Mouse (Mus musculus): ENCODE results near the gene Cacna2d4. TPM values are rescaled to one million over a fixed set of nuclear protein-coding genes. Genes with fewer than 3 reads are reported as not detected.

Cacna2d4 gene
- polyA plus RNA-seq, 1 experiment, result 34.8 TPM

GRCm38 (mm10) chr6:119329936-119330335 lies 93.6 kb downstream of the Cacna2d4 start:
- no peak for TF ChIP-seq CTCF (IDR thresholded peaks at IDR 0.05; ENCODE audit: borderline replicate concordance, control insufficient read depth, extremely low read depth, insufficient read depth, low read length, poor library complexity)
- no peak for TF ChIP-seq POLR2A (IDR thresholded peaks at IDR 0.05; ENCODE audit: control insufficient read depth, extremely low read depth, insufficient read depth, low read length, poor library complexity)
- DNase-seq, result no peak
- no peaks in the 10 kb centered on the region for H3K27me3 ChIP-seq (ENCODE audit: control insufficient read depth, insufficient read depth, low read length)
- H3K4me3 ChIP-seq (ENCODE audit: control insufficient read depth, insufficient read depth, low read length), result no peak overlapping the region
- H3K36me3 ChIP-seq (ENCODE audit: control insufficient read depth, insufficient read depth, low read length), result no peaks in the 10 kb centered on the region
- peaks cover 36% of the 10 kb centered on the region for H3K4me1 ChIP-seq (replicated peaks; ENCODE audit: control insufficient read depth, insufficient read depth, low read length)
- WGBS, result 66% methylated on average over 6 of the region's 6 CpGs
- H3K27ac ChIP-seq (ENCODE audit: control insufficient read depth, insufficient read depth, low read length), result no peak overlapping the region

DNA sequence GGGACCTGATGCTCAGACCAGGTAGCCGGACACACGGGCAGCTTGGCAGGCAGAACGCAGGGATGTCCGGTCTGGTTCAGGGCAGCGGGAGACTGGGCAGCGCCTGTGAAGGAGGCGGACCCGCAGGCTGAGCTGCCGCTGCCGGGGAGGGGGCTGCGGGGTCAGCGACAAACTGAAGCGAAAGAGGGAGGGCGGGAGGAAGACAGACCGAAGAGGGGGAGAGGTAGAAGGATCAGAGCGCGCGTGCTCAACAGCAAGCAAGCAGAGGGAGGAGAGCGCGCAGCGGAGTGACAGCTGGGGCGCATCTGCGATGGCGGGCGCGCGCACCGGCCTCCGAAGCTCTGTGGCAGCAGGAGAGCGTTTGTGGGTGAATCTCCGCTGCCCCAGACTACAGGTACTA lies 94.2 kb downstream of the Cacna2d4 start, which contains the start of gene Lrtm2:
TSS of gene Lrtm2 (minus strand) at position 261 of the 400 bp plus-strand sequence.
- Histone ChIP-seq H3K4me3 (ENCODE audit: control insufficient read depth, insufficient read depth, low read length) (peak within 1 kb of the TSS; percentile 44), H3K27me3 (ENCODE audit: control insufficient read depth, insufficient read depth, low read length) (no peaks in the 10 kb centered on the region), H3K36me3 (ENCODE audit: control insufficient read depth, insufficient read depth, low read length) (no peaks in the 10 kb centered on the region), H3K27ac (ENCODE audit: control insufficient read depth, insufficient read depth, low read length) (no peak within 1 kb of the TSS), H3K4me1 (replicated peaks; ENCODE audit: control insufficient read depth, insufficient read depth, low read length) (peaks cover 42% of the 10 kb centered on the region)
- 3% methylated on average over 31 of the region's 31 CpGs for WGBS
- TF ChIP-seq POLR2A (IDR thresholded peaks at IDR 0.05; ENCODE audit: control insufficient read depth, extremely low read depth, insufficient read depth, low read length, poor library complexity) (no peak), CTCF (IDR thresholded peaks at IDR 0.05; ENCODE audit: borderline replicate concordance, control insufficient read depth, extremely low read depth, insufficient read depth, low read length, poor library complexity) (no peak)
- DNase-seq, result peak; percentile 68

DNA sequence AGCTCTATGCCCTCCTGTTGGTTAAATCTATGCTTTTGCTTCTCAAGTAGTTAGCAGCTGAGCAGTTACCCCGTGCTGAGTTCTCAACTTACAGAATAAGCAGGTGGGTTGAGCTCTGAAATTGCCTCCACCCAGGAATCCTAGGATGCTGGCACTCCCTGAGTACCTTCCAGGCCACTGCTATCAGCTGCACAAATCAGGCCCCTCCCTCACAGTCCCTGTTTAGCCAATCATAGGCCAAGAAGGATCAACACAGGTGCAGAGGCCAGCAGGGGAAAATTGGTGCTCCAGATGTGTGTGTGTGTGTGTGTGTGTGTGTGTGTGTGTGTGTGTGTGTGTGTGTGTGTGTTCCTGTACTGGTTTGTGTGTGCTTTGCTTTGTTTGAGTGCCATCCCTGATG lies 95.8 kb downstream of the Cacna2d4 start:
- H3K4me1 ChIP-seq (replicated peaks; ENCODE audit: control insufficient read depth, insufficient read depth, low read length), result peaks cover 51% of the 10 kb centered on the region
- H3K36me3 ChIP-seq (ENCODE audit: control insufficient read depth, insufficient read depth, low read length), result no peaks in the 10 kb centered on the region
- no peak for TF ChIP-seq POLR2A (IDR thresholded peaks at IDR 0.05; ENCODE audit: control insufficient read depth, extremely low read depth, insufficient read depth, low read length, poor library complexity)
- TF ChIP-seq CTCF (IDR thresholded peaks at IDR 0.05; ENCODE audit: borderline replicate concordance, control insufficient read depth, extremely low read depth, insufficient read depth, low read length, poor library complexity), result no peak
- DNase-seq, result peak; percentile 36
- 38% methylated on average over 1 of the region's 1 CpGs for WGBS
- no peaks in the 10 kb centered on the region for H3K27me3 ChIP-seq (ENCODE audit: control insufficient read depth, insufficient read depth, low read length)
- no peak overlapping the region for H3K4me3 ChIP-seq (ENCODE audit: control insufficient read depth, insufficient read depth, low read length)
- no peak overlapping the region for H3K27ac ChIP-seq (ENCODE audit: control insufficient read depth, insufficient read depth, low read length)

GRCm38 (mm10) chr6:119333202-119333601 lies 96.9 kb downstream of the Cacna2d4 start:
- Histone ChIP-seq H3K27ac (ENCODE audit: control insufficient read depth, insufficient read depth, low read length) (no peak overlapping the region), H3K4me3 (ENCODE audit: control insufficient read depth, insufficient read depth, low read length) (no peak overlapping the region), H3K4me1 (replicated peaks; ENCODE audit: control insufficient read depth, insufficient read depth, low read length) (peaks cover 60% of the 10 kb centered on the region), H3K36me3 (ENCODE audit: control insufficient read depth, insufficient read depth, low read length) (no peaks in the 10 kb centered on the region), H3K27me3 (ENCODE audit: control insufficient read depth, insufficient read depth, low read length) (no peaks in the 10 kb centered on the region)
- no peak for TF ChIP-seq POLR2A (IDR thresholded peaks at IDR 0.05; ENCODE audit: control insufficient read depth, extremely low read depth, insufficient read depth, low read length, poor library complexity)
- 85% methylated on average over 3 of the region's 3 CpGs for WGBS
- no peak for DNase-seq

DNA sequence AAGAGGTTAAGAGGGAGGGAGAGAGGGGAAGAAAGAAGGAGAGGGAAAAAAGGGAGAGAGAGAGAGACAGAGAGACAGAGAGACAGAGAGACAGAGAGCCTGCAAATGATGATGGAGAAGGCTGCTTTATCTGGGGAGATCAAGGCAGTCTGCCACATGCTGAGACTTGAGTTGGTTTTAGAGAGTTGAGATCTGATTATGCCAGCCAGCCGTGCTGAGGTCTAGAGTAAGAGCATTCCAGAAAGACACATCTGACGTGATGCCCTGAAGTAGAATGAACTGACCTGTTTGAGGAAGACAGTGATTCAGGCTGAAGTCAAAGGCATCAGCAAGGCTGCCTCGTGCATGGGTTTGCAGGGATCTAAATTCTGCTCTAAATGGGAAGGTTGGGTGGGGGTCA lies 97.5 kb downstream of the Cacna2d4 start:
- H3K27ac ChIP-seq (ENCODE audit: control insufficient read depth, insufficient read depth, low read length), result no peak overlapping the region
- no peak for DNase-seq
- 73% methylated on average over 3 of the region's 3 CpGs for WGBS
- peaks cover 65% of the 10 kb centered on the region for H3K4me1 ChIP-seq (replicated peaks; ENCODE audit: control insufficient read depth, insufficient read depth, low read length)
- no peak overlapping the region for H3K4me3 ChIP-seq (ENCODE audit: control insufficient read depth, insufficient read depth, low read length)
- TF ChIP-seq CTCF (IDR thresholded peaks at IDR 0.05; ENCODE audit: borderline replicate concordance, control insufficient read depth, extremely low read depth, insufficient read depth, low read length, poor library complexity), result no peak
- TF ChIP-seq POLR2A (IDR thresholded peaks at IDR 0.05; ENCODE audit: control insufficient read depth, extremely low read depth, insufficient read depth, low read length, poor library complexity), result no peak
- no peaks in the 10 kb centered on the region for H3K36me3 ChIP-seq (ENCODE audit: control insufficient read depth, insufficient read depth, low read length)
- H3K27me3 ChIP-seq (ENCODE audit: control insufficient read depth, insufficient read depth, low read length), result no peaks in the 10 kb centered on the region

- 12% methylated on average over 7 of the region's 7 CpGs for WGBS
- peak overlapping the region; percentile 51 for H3K4me3 ChIP-seq (ENCODE audit: control insufficient read depth, insufficient read depth, low read length)
- DNase-seq, result peak; percentile 76
These were observed 99.8 kb downstream of the Cacna2d4 start for GRCm38 (mm10) chr6:119336124-119336523.

GRCm38 (mm10) chr6:119337287-119337686 lies 101.0 kb downstream of the Cacna2d4 start:
- DNase-seq, result no peak
- H3K27ac ChIP-seq (ENCODE audit: control insufficient read depth, insufficient read depth, low read length), result no peak overlapping the region
- H3K27me3 ChIP-seq (ENCODE audit: control insufficient read depth, insufficient read depth, low read length), result no peaks in the 10 kb centered on the region
- no peaks in the 10 kb centered on the region for H3K36me3 ChIP-seq (ENCODE audit: control insufficient read depth, insufficient read depth, low read length)
- WGBS, result 83% methylated on average over 3 of the region's 3 CpGs
- TF ChIP-seq CTCF (IDR thresholded peaks at IDR 0.05; ENCODE audit: borderline replicate concordance, control insufficient read depth, extremely low read depth, insufficient read depth, low read length, poor library complexity), result no peak
- TF ChIP-seq POLR2A (IDR thresholded peaks at IDR 0.05; ENCODE audit: control insufficient read depth, extremely low read depth, insufficient read depth, low read length, poor library complexity), result no peak
- H3K4me1 ChIP-seq (replicated peaks; ENCODE audit: control insufficient read depth, insufficient read depth, low read length), result peaks cover 57% of the 10 kb centered on the region
- no peak overlapping the region for H3K4me3 ChIP-seq (ENCODE audit: control insufficient read depth, insufficient read depth, low read length)

More at GRCm38 (mm10) chr6:119336124-119336523, 99.8 kb downstream of the Cacna2d4 start:
- no peaks in the 10 kb centered on the region for H3K27me3 ChIP-seq (ENCODE audit: control insufficient read depth, insufficient read depth, low read length)
- TF ChIP-seq CTCF (IDR thresholded peaks at IDR 0.05; ENCODE audit: borderline replicate concordance, control insufficient read depth, extremely low read depth, insufficient read depth, low read length, poor library complexity) (no peak), POLR2A (IDR thresholded peaks at IDR 0.05; ENCODE audit: control insufficient read depth, extremely low read depth, insufficient read depth, low read length, poor library complexity) (peak; percentile 87)
- H3K36me3 ChIP-seq (ENCODE audit: control insufficient read depth, insufficient read depth, low read length), result no peaks in the 10 kb centered on the region
- peak overlapping the region; percentile 96 for H3K27ac ChIP-seq (ENCODE audit: control insufficient read depth, insufficient read depth, low read length)
- H3K4me1 ChIP-seq (replicated peaks; ENCODE audit: control insufficient read depth, insufficient read depth, low read length), result peaks cover 62% of the 10 kb centered on the region
